Mouse (Mus musculus) forebrain, embryonic 14.5 days (tissue): Measurements from ENCODE around the gene Pfkfb3. TPM values are rescaled to one million over a fixed set of nuclear protein-coding genes. Genes with fewer than 3 reads are reported as not detected.

Source experiments
- ATAC-seq: fragments of 200-750 bp; cut with Nextera tagmentation; 2 replicates; pipeline ENCODE4 v1.8.0; 2017; ENCODE audit warnings: mild to moderate bottlenecking, moderate library complexity
- DNase-seq: peaks from one replicate; pipeline ENCODE4 v3.0.0-alpha.2; 2015; ENCODE audit warnings: low spot score
- H3K27ac ChIP-seq: fragments of 300-500 bp; sonication (generic); 2 replicates; pipeline ENCODE4 v1.5.1; 2014; ENCODE audit warnings: low read depth, mild to moderate bottlenecking, control low read depth, low read length, moderate library complexity
- H3K27me3 ChIP-seq: fragments of 300-500 bp; sonication (generic); replicated peaks from 2 replicates; pipeline ENCODE4 v1.6.1; 2014; ENCODE audit warnings: low read length, control low read depth, mixed read lengths; ENCODE audit not compliant: control insufficient read depth, insufficient read depth
- H3K36me3 ChIP-seq: fragments of 300-500 bp; sonication (generic); 2 replicates; pipeline ENCODE4 v1.6.1; 2014; ENCODE audit warnings: low read length, control low read depth; ENCODE audit not compliant: control insufficient read depth, insufficient read depth
- H3K4me1 ChIP-seq: fragments of 300-500 bp; sonication (generic); 2 replicates; pipeline ENCODE4 v1.6.1; 2014; ENCODE audit warnings: antibody characterized with exemption, low read length, control low read depth; ENCODE audit not compliant: control insufficient read depth, insufficient read depth
- H3K4me2 ChIP-seq: fragments of 300-500 bp; sonication (generic); 2 replicates; pipeline ENCODE4 v1.6.1; 2014; ENCODE audit warnings: mild to moderate bottlenecking, control low read depth, low read length
- H3K4me3 ChIP-seq: fragments of 300-500 bp; sonication (generic); 2 replicates; pipeline ENCODE4 v1.5.1; 2014; ENCODE audit warnings: low read depth, low read length, control low read depth
- H3K9ac ChIP-seq: fragments of 300-500 bp; sonication (generic); 2 replicates; pipeline ENCODE4 v1.6.1; 2014; ENCODE audit warnings: mild to moderate bottlenecking, low read length, control low read depth, moderate library complexity
- H3K9me3 ChIP-seq: fragments of 300-500 bp; sonication (generic); replicated peaks from 2 replicates; pipeline ENCODE4 v1.6.1; 2016; ENCODE audit warnings: low read length, control low read depth, mixed read lengths; ENCODE audit not compliant: control insufficient read depth
- WGBS: fragments of 180-500 bp; shearing (Covaris S2); extraction: QIAGEN DNeasy Blood & Tissue Kit; methylation state at CpG from one replicate; pipeline ENCODE4 v1.1.7; 2014; 5-methylcytosine and 5-hydroxymethylcytosine counted together
- polyA plus RNA-seq: library from polyadenylated mRNA; unstranded; fragments of >200 nt; fragmentation: Nextera tagmentation; extraction: Ambion mirVana; gene quantifications from 2 replicates; pipeline ENCODE4 v1.2.1, GENCODE M21; 2014

Pfkfb3 gene
- polyA plus RNA-seq, 1 experiment from 2014 or later: 19.8 TPM

DNA sequence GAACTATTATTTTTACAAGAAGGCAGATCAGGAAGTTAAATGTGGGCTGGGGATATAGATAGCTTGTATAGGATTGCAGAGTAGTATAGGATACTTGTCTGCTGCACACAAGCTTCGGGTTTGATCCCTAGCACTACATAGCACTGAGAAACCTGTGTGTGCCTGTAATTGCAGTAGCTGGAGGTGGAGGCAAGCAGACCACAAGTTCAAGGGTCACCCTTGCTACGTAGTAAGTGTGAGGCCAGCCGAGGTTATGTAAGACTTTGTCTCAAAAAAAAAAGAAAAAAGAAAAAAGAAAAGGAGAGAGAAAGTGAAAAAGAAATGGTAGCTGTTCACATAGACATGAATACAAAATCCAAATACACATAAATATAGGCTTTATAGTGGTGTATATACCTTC is 127.5 kb downstream of the Pfkfb3 start:
- no peak overlapping the region for H3K27ac ChIP-seq
- no peak overlapping the region for H3K4me3 ChIP-seq
- H3K4me1 ChIP-seq: no peaks in the 10 kb centered on the region
- no peaks in the 10 kb centered on the region for H3K9me3 ChIP-seq
- H3K27me3 ChIP-seq: no peaks in the 10 kb centered on the region
- 73% methylated on average over 3 of the region's 3 CpGs for WGBS
- no peak for DNase-seq
- no peak overlapping the region for H3K9ac ChIP-seq
- no peaks in the 10 kb centered on the region for H3K36me3 ChIP-seq
- H3K4me2 ChIP-seq: no peak overlapping the region
- no peak for ATAC-seq

GRCm38 (mm10) chr2:11425421-11426131 is 128.3 kb downstream of the Pfkfb3 start:
- no peak for ATAC-seq
- no peak overlapping the region for H3K9ac ChIP-seq
- no peaks in the 10 kb centered on the region for H3K4me1 ChIP-seq
- no peak overlapping the region for H3K27ac ChIP-seq
- 53% methylated on average over 5 of the region's 5 CpGs for WGBS
- H3K4me3 ChIP-seq: no peak overlapping the region
- H3K9me3 ChIP-seq: no peaks in the 10 kb centered on the region
- H3K27me3 ChIP-seq: no peaks in the 10 kb centered on the region
- no peak overlapping the region for H3K4me2 ChIP-seq
- no peak for DNase-seq
- no peaks in the 10 kb centered on the region for H3K36me3 ChIP-seq

DNA sequence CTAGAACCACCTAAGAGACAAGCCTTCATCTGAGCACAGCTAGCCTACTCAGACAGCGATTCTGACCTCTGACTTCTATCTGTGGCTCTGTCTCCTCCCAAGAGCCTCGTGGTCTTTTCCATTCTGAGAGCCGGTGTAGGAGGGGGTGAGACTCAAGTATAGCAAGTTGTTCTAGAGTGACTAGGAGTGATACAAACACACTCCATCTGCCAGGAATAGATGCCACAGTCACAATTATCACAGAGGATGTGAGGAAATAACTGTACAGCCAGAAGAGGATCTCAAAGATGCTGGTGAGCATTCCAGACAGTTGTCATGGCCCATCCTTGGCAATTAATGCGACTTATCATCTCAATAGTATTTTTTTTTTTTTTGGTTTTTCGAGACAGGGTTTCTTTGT is 129.6 kb downstream of the Pfkfb3 start:
- WGBS: 84% methylated on average over 5 of the region's 5 CpGs
- no peak for DNase-seq
- Histone ChIP-seq H3K9ac (no peak overlapping the region), H3K9me3 (no peaks in the 10 kb centered on the region), H3K4me3 (no peak overlapping the region), H3K36me3 (no peaks in the 10 kb centered on the region), H3K27ac (no peak overlapping the region), H3K27me3 (no peaks in the 10 kb centered on the region), H3K4me2 (no peak overlapping the region), H3K4me1 (no peaks in the 10 kb centered on the region)
- ATAC-seq: no peak

DNA sequence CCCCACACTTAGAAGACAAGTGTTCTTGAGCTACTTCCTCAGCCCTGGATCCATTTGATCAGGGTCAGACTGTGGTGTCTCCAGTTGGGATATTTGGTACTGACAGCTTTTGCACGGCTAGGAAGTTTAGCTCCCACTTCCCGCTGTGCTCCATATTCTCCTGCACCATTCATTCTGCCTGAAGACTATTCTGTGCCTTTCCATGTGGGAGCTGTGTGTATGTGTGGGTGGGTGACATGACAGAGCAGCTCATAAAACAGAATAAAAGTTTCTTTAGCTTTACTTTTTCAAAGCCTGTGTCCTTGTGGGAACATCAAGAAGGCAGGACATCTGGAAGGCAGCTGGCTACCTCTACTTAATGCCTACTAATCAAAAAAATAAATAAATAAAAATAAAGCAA is 130.5 kb downstream of the Pfkfb3 start:
- ATAC-seq: no peak
- no peak overlapping the region for H3K9ac ChIP-seq
- H3K4me3 ChIP-seq: no peak overlapping the region
- DNase-seq: no peak
- H3K4me2 ChIP-seq: no peak overlapping the region
- H3K4me1 ChIP-seq: no peaks in the 10 kb centered on the region
- 81% methylated on average over 2 of the region's 2 CpGs for WGBS
- H3K9me3 ChIP-seq: no peaks in the 10 kb centered on the region
- no peaks in the 10 kb centered on the region for H3K27me3 ChIP-seq
- H3K27ac ChIP-seq: no peak overlapping the region
- no peaks in the 10 kb centered on the region for H3K36me3 ChIP-seq

DNA sequence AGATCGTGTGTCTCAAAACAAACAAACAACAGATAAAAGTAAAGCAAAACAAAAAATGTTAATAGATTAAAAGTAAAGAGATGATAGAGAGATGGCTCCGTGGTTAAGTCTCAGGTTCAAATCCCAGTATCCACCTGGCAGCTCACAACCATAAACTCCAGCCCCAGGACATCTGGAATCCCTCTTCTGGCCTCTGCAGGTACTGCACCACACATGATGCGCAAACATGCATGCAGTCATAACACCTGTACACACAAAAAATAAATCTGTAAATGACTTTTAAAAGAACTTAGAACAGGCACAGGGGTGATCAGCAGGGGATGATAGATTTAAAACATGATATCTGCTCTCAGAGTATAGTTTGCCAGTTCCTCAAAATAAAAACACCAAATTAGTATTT is 131.5 kb downstream of the Pfkfb3 start:
- Histone ChIP-seq H3K9ac (no peak overlapping the region), H3K36me3 (no peaks in the 10 kb centered on the region), H3K4me2 (no peak overlapping the region), H3K27me3 (no peaks in the 10 kb centered on the region), H3K4me1 (no peaks in the 10 kb centered on the region), H3K4me3 (no peak overlapping the region), H3K9me3 (no peaks in the 10 kb centered on the region), H3K27ac (no peak overlapping the region)
- ATAC-seq (no peak), DNase-seq (no peak)
- 90% methylated on average over 3 of the region's 3 CpGs for WGBS

Other genes starting within 250 kb of the Pfkfb3 start
- 129 and 133 TPM in 2 replicates for gene Rbm17, start 50.1 kb upstream of the Pfkfb3 start, polyA plus RNA-seq
- not detected in 2 replicates for gene Gm17490, start 72.2 kb upstream of the Pfkfb3 start, polyA plus RNA-seq
- not detected in 2 replicates for gene Il2ra, start 88.7 kb upstream of the Pfkfb3 start, polyA plus RNA-seq
- gene Il15ra, start 151.2 kb upstream of the Pfkfb3 start, polyA plus RNA-seq: 0.53 and 0.63 TPM in 2 replicates
- gene Fbh1, start 223.5 kb upstream of the Pfkfb3 start, polyA plus RNA-seq: 119 and 137 TPM in 2 replicates
- 23.7 and 24.8 TPM in 2 replicates for gene Ankrd16, start 223.8 kb upstream of the Pfkfb3 start, polyA plus RNA-seq